Mouse (Mus musculus) erythroblast, embryonic 14.5 days (primary cell): ENCODE results near the gene Hipk1. TPM values are rescaled to one million over a fixed set of nuclear protein-coding genes. Genes with fewer than 3 reads are reported as not detected.

Source experiments
- H3K27me3 ChIP-seq: 2 replicates; pipeline ENCODE4 v1.6.1; 2012; ENCODE audit warnings: inconsistent platforms; ENCODE audit not compliant: control insufficient read depth
- H3K36me3 ChIP-seq: 2 replicates; pipeline ENCODE4 v1.6.1; 2012; ENCODE audit warnings: mild to moderate bottlenecking, inconsistent platforms; ENCODE audit not compliant: control insufficient read depth
- H3K4me1 ChIP-seq: 2 replicates; pipeline ENCODE4 v1.6.1; 2012; ENCODE audit warnings: inconsistent platforms; ENCODE audit not compliant: control insufficient read depth
- H3K4me3 ChIP-seq: replicated peaks from 2 replicates; pipeline ENCODE3; 2012; ENCODE audit warnings: moderate library complexity, mild to moderate bottlenecking, inconsistent platforms
- H3K9me3 ChIP-seq: 2 replicates; pipeline ENCODE4 v1.6.1; 2012; ENCODE audit warnings: low read length, inconsistent platforms, mixed read lengths; ENCODE audit not compliant: control insufficient read depth
- GATA1 ChIP-seq: IDR thresholded peaks from 2 replicates; pipeline ENCODE4 v1.6.1; 2012; ENCODE audit warnings: low read length, inconsistent platforms, mixed read lengths
- TAL1 ChIP-seq: IDR thresholded peaks from 3 replicates; pipeline ENCODE4 v1.6.1; 2012; ENCODE audit warnings: low read length, inconsistent platforms, mixed read lengths
- polyA plus RNA-seq: library from polyadenylated mRNA; stranded (reverse); fragments of >175 nt; gene quantifications from 2 replicates; pipeline ENCODE4 v1.2.3, GENCODE M21; 2012

Gene Hipk1
- polyA plus RNA-seq, 1 experiment = 7.4 TPM

GRCm38 (mm10) chr3:103690506-103690905 lies 100.9 kb downstream of the Hipk1 start:
- Histone ChIP-seq H3K4me3 (no peak overlapping the region), H3K9me3 (no peaks in the 10 kb centered on the region), H3K27me3 (0 out of 2 replicates have a peak, but pooled peaks cover 2% of the 10 kb centered on the region), H3K4me1 (no peaks in the 10 kb centered on the region; the same call in 1 of the 2 replicates), H3K36me3 (no peaks in the 10 kb centered on the region)
- TF ChIP-seq TAL1 (no peak), GATA1 (no peak)

Other genes with a start within 250 kb of the Hipk1 start
- 0.02 TPM in 1 of 2 replicates, not detected in the other for gene Syt6, start 216.3 kb downstream of the Hipk1 start, polyA plus RNA-seq
- gene Atg4a-ps, start 145.5 kb downstream of the Hipk1 start, polyA plus RNA-seq = not detected in 2 replicates
- gene Olfml3, start 53.6 kb downstream of the Hipk1 start, polyA plus RNA-seq = 0.05 and 0.07 TPM in 2 replicates
- gene Gm10964, start 52.2 kb downstream of the Hipk1 start, polyA plus RNA-seq = not detected in 2 replicates
- gene Dclre1b, start 17.9 kb upstream of the Hipk1 start, polyA plus RNA-seq = 1.1 and 1.2 TPM in 2 replicates
- 0.12 and 0.16 TPM in 2 replicates for gene Ap4b1, start 18.0 kb upstream of the Hipk1 start, polyA plus RNA-seq
- gene Gm43064, start 18.0 kb upstream of the Hipk1 start, polyA plus RNA-seq = 0.26 and 0.65 TPM in 2 replicates
- gene Bcl2l15, start 41.0 kb upstream of the Hipk1 start, polyA plus RNA-seq = 0.06 and 0.15 TPM in 2 replicates
- gene Ptpn22, start 68.2 kb upstream of the Hipk1 start, polyA plus RNA-seq = not detected in 2 replicates
- gene Rsbn1, start 122.6 kb upstream of the Hipk1 start, polyA plus RNA-seq = 0.91 and 1.1 TPM in 2 replicates
- gene Phtf1, start 176.5 kb upstream of the Hipk1 start, polyA plus RNA-seq = 0.10 and 0.39 TPM in 2 replicates